ENCODE assay signal across 8 mouse cellular contexts in the genomic region with DNA sequence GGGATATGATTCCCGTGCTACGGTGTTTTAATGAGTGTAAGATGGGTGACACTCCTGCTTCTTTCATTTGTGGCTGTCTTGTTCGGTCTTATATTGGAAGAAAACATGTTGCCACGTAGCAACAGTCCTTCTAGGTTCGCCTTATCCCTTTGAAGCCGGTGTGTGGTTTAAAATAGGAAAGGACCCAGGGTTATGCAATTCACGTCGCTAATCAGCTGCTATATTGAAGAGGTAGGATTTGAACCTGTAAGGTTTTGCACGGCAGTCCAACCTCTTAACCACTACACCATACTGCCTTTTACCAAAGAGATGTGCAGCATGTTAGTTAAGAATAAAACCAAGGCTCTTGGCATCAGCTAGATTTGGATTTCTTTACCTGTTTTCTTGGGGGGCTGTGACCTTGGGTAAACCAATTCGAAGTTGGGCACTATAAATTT. TPM values are rescaled to one million over a fixed set of nuclear protein-coding genes. Genes with fewer than 3 reads are reported as not detected.
DNase-seq lines count a peak whose midpoint lies in the region.

No protein-coding gene starts in this region.

- DNase-seq in 416B (ENCODE audit: low read depth) (peak; percentile 96), NIH3T3 (ENCODE audit: low read depth) (peak; percentile 86), liver (peak; percentile 73)
- peak; percentile 40 to 75 for DNase-seq in cerebellum, postnatal 36 days
- DNase-seq in heart, adult 18-20 months, result peak; percentile 84 to 88
- DNase-seq in kidney, adult 18-20 months, result peak; percentile 68
- peak; percentile 42 to 58 for DNase-seq in monocyte, adult 2 months (ENCODE audit: low read depth in 1 of 2, low spot score in 2 of 2)
- peak; percentile 64 for DNase-seq in testis, postnatal 14 days (ENCODE audit: low spot score)

RNA-seq across cellular contexts. Expression of a gene that starts 1.0 kb away (rescaled TPM):
- 1 to 10 TPM; 8.8 to 9.2 TPM for total RNA-seq in heart, adult 18-20 months (2021)

Comparison
In these comparisons a context has a peak if more than half of its experiments do, and no peak if none do; other contexts are left out.
1. Peak in every context shown above with its lines: DNase-seq.